Mouse (Mus musculus) kidney, adult 9 months (tissue): ENCODE measurements around the gene Cldn19.

Source experiments
- DNase-seq: peaks from one replicate; pipeline ENCODE4 v3.0.0; 2022

The Cldn19 gene

DNA sequence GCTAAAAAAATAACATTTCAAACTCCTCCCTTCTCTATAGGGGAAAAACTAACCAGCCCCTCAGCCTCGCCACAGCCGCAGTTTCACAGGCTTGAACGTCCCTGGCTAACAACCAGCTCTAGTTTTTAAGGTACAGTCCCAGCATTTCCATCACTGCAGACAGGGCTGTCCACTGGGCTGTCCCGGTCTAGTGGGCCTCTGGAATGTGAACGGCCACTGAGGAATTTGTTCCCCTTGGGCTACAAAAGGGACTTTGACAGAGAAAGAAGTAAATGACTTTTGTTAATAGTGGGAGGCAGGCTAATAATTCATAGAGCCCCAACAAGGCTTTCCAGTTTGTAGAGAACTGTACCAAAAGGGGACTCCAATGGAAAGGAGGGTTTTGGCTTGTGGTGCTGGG, 50.2 kb downstream of the Cldn19 start:
- peak; percentile 91 for DNase-seq
